Mouse (Mus musculus): Measurements from ENCODE around the gene Pibf1. TPM values are rescaled to one million over a fixed set of nuclear protein-coding genes. Genes with fewer than 3 reads are reported as not detected.

The Pibf1 gene
- polyA plus RNA-seq, 1 experiment from 2014 or later, result 19.6 TPM

DNA sequence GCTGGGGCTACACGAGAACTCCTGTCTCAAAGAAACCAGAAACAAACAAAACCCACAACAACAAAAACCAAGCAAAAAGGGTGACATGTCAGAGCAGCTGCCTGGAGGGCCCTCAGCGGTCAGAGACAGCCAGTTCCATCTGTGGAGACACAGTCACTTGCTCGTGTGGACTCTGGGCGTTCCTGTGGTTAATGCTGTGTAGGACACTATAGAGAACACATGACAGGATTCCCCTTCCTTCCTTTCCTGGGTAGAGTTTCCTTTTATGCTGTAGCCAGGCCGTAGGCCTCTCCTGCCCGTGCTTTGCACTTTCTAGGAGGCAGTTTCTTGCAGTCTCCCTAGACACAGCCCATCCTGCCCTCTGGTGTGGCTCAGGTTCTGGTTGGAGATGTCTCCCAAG is 9.5 kb downstream of the Pibf1 start:
- H3K9ac ChIP-seq (replicated peaks), result no peak overlapping the region
- H3K27me3 ChIP-seq, result no peaks in the 10 kb centered on the region
- no peak overlapping the region for H3K4me3 ChIP-seq
- no peak overlapping the region for H3K27ac ChIP-seq (replicated peaks)
- H3K4me1 ChIP-seq, result no peaks in the 10 kb centered on the region
- ATAC-seq (replicated peaks), result no peak
- 92% methylated on average over 6 of the region's 6 CpGs for WGBS
- H3K4me2 ChIP-seq (replicated peaks), result no peak overlapping the region
- peaks cover 79% of the 10 kb centered on the region for H3K36me3 ChIP-seq
- no peaks in the 10 kb centered on the region for H3K9me3 ChIP-seq

DNA sequence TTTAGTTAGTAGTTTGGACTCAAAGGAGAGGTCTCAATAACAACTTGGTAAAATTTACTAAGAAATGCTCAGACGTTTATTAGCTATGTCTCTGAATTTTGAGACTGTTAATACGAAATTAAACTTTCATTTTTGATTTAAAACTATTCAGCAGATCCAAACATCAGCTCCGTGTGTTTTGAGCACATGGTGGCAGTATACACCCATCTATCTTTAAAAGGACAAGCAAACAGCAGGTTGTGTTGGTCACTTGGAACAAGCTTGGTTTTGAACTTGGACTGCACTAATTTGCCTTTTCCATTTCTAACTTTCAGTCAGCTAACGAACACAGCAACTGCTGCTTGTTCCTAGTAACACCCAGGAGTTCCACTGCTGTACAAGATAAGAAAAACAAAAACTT is 18.4 kb downstream of the Pibf1 start:
- H3K9ac ChIP-seq (replicated peaks), result no peak overlapping the region
- H3K27me3 ChIP-seq, result no peaks in the 10 kb centered on the region
- H3K36me3 ChIP-seq, result peaks cover 27% of the 10 kb centered on the region
- no peaks in the 10 kb centered on the region for H3K4me1 ChIP-seq
- H3K27ac ChIP-seq (replicated peaks), result no peak overlapping the region
- H3K4me2 ChIP-seq (replicated peaks), result no peak overlapping the region
- no peaks in the 10 kb centered on the region for H3K9me3 ChIP-seq
- 84% methylated on average over 4 of the region's 4 CpGs for WGBS
- no peak for ATAC-seq (replicated peaks)
- H3K4me3 ChIP-seq, result no peak overlapping the region

DNA sequence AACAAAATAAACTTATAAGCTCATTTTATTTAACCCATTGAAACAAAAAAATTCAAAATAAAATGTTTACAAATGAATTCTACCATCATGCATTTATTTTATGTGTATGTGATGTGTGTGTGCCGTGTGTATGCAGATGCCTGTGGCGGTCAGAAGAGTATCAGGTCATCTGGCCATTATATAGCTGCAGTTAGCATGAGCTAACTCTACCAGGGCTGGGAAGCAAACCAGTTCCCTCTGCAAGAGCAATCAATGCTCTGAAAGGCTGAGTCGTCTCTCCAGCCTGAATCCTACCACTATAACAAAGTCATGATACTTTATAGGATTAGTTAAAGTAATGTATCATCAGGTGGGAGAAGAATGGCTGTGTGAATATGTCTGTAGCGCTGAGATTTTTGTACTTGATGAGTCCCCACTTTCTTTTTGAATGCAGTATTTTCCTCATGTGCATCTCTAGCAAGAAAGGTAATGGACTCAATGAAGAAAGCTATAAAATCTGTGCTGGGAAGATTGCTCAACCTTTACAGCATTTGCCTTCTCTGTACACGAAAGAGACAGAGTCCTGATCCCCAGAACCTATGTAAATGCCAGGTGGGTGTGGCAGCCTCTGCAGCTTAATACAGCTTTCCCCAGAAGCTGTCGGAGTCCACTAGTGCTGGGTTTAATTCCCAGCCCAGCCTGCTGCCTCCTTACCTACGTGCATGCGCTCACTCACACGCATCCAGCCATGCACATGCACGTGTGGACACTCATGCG is 22.5 kb downstream of the Pibf1 start:
- 91% methylated on average over 11 of the region's 11 CpGs for WGBS
- Histone ChIP-seq H3K4me3 (no peak overlapping the region), H3K4me2 (replicated peaks) (no peak overlapping the region), H3K27ac (replicated peaks) (no peak overlapping the region), H3K27me3 (no peaks in the 10 kb centered on the region), H3K9ac (replicated peaks) (no peak overlapping the region), H3K36me3 (peaks cover 5% of the 10 kb centered on the region), H3K9me3 (no peaks in the 10 kb centered on the region), H3K4me1 (no peaks in the 10 kb centered on the region)
- ATAC-seq (replicated peaks), result no peak

DNA sequence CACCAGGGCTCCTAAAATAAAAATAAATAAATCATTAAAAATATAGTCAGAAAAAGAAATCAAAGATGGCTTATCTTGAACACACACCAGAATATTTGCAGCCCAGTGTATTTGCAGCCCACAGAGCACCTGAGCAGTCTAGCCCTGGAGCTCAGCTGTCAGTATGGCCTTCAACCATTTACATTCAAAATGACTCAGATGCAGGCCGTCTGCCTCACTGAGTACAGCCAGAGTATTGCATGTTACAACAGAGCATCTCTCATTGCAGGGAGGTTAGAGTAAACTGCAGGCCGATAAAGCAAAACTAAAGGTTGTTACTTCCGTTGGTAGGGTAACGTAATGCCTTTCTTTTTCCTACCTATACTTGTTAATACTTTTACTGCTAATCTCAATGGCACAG is 24.9 kb downstream of the Pibf1 start:
- no peak overlapping the region for H3K27ac ChIP-seq (replicated peaks)
- H3K4me3 ChIP-seq, result no peak overlapping the region
- no peak for ATAC-seq (replicated peaks)
- no peaks in the 10 kb centered on the region; the same call in 1 of the 2 replicates for H3K36me3 ChIP-seq
- no peaks in the 10 kb centered on the region for H3K27me3 ChIP-seq
- H3K9me3 ChIP-seq, result no peaks in the 10 kb centered on the region
- no peak overlapping the region for H3K4me2 ChIP-seq (replicated peaks)
- H3K9ac ChIP-seq (replicated peaks), result no peak overlapping the region
- WGBS, result 93% methylated on average over 4 of the region's 4 CpGs
- H3K4me1 ChIP-seq, result no peaks in the 10 kb centered on the region

DNA sequence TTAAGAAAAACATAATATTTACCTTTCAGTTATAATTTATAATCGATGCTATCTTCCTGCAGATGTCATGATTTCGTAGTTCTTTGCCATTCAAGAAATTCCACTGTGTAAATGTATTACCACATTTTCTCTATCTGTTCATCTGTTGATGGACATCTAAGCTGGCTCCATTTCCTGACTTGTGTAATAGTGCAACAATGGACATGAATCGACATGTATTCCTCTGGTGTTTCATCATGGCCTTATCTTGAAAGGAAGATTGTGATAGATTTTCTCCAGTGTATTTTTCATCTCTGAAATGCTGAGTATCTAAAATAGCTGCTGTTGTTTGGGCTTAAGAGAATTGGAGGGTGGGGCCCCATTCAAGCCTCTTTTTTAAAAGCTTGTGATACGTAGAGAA is 27.5 kb downstream of the Pibf1 start:
- no peaks in the 10 kb centered on the region for H3K27me3 ChIP-seq
- no peaks in the 10 kb centered on the region for H3K36me3 ChIP-seq
- ATAC-seq (replicated peaks), result no peak
- H3K9me3 ChIP-seq, result no peaks in the 10 kb centered on the region
- H3K4me2 ChIP-seq (replicated peaks), result no peak overlapping the region
- 91% methylated on average over 4 of the region's 4 CpGs for WGBS
- H3K4me3 ChIP-seq, result no peak overlapping the region
- no peaks in the 10 kb centered on the region for H3K4me1 ChIP-seq
- H3K27ac ChIP-seq (replicated peaks), result no peak overlapping the region
- no peak overlapping the region for H3K9ac ChIP-seq (replicated peaks)

DNA sequence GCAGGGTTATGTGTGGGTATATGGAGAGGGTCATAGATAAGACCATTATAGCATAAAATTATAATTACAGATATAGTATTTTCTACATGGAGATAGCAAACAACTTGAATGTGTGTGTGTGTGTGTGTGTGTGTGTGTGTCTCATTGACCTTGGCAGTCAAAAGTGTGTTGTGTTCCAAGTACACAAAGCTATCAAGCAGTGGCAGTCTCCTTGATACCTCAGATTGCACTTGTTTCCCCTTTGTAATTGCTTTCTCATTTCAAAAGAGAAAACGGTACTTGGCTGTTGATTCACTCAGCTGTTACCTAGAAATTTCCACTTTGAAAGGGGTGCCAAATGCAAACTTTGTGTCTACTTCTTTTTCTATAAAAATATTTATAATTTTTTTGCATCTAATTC is 28.3 kb downstream of the Pibf1 start:
- WGBS, result 56% methylated on average over 1 of the region's 1 CpGs
- Histone ChIP-seq H3K27me3 (no peaks in the 10 kb centered on the region), H3K27ac (replicated peaks) (no peak overlapping the region), H3K4me3 (no peak overlapping the region), H3K9me3 (no peaks in the 10 kb centered on the region), H3K4me1 (no peaks in the 10 kb centered on the region), H3K36me3 (no peaks in the 10 kb centered on the region), H3K4me2 (replicated peaks) (no peak overlapping the region), H3K9ac (replicated peaks) (no peak overlapping the region)
- no peak for ATAC-seq (replicated peaks)

DNA sequence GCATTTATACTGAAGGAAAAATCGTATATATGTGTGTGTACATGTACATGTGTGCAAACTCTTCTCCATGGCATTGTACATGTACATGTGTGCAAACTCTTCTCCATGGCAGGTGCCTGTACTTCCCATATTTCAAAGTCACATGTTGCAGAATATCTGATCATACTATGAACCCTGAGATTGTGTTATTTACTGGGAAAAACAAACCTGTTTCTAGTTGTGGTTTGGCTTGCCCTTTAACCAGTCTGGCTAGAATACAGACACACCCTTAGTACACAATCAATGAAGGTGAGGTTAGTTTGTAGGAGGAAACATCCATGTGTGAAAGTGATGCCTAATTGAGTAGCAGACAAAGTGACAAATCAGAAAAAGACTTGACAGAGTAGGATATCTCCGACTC is 29.8 kb downstream of the Pibf1 start:
- no peaks in the 10 kb centered on the region for H3K4me1 ChIP-seq
- H3K4me3 ChIP-seq, result no peak overlapping the region
- H3K36me3 ChIP-seq, result no peaks in the 10 kb centered on the region
- H3K4me2 ChIP-seq (replicated peaks), result no peak overlapping the region
- 93% methylated on average over 2 of the region's 2 CpGs for WGBS
- H3K9ac ChIP-seq (replicated peaks), result no peak overlapping the region
- H3K27me3 ChIP-seq, result no peaks in the 10 kb centered on the region
- no peak for ATAC-seq (replicated peaks)
- no peaks in the 10 kb centered on the region for H3K9me3 ChIP-seq
- no peak overlapping the region for H3K27ac ChIP-seq (replicated peaks)

DNA sequence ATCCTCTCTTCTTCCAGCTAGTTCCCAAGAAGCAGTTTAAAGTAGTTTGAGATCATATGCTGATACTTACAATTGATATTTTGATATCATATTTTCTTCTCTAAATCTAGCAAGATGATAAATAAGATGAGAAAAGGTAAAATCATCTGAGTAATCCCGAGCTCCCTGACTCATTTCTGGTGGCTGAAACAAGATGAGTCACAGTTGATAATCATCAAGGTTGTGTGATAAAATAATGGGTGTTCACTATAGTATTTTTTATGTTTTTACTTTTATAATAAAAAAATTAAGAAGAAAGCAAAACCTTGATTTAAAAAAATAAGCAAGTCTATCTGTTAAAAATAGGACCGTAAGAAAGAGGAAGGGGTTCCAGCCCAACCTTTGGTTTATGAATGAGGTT is 34.8 kb downstream of the Pibf1 start:
- H3K27me3 ChIP-seq, result no peaks in the 10 kb centered on the region
- ATAC-seq (replicated peaks), result no peak
- H3K9ac ChIP-seq (replicated peaks), result no peak overlapping the region
- WGBS, result 97% methylated on average over 2 of the region's 2 CpGs
- no peak overlapping the region for H3K27ac ChIP-seq (replicated peaks)
- H3K4me2 ChIP-seq (replicated peaks), result no peak overlapping the region
- no peak overlapping the region for H3K4me3 ChIP-seq
- peaks cover 19% of the 10 kb centered on the region for H3K36me3 ChIP-seq
- H3K4me1 ChIP-seq, result no peaks in the 10 kb centered on the region
- no peaks in the 10 kb centered on the region for H3K9me3 ChIP-seq

DNA sequence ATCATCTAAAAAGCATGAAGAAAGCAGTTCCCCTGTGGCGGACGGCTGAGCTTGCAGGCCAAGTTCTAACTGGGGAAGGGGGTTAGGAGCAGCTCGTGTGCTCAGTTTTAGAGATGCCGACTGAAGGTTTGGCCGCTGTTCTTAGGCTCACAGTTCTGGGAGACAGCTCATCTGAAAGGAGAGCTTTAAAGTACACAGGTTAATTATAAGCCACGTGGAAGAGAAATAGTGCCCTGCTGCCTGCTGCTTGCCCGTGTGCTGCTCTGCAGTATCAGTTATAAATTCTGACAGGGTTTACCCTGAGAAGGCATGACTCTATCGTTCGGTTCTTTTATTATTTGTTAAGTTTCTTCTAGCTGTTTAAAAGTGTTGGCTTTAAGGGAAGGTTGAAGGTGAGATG is 36.5 kb downstream of the Pibf1 start:
- H3K27me3 ChIP-seq, result no peaks in the 10 kb centered on the region
- H3K4me1 ChIP-seq, result no peaks in the 10 kb centered on the region
- H3K4me2 ChIP-seq (replicated peaks), result no peak overlapping the region
- H3K4me3 ChIP-seq, result no peak overlapping the region
- WGBS, result 93% methylated on average over 9 of the region's 9 CpGs
- no peak overlapping the region for H3K9ac ChIP-seq (replicated peaks)
- no peak overlapping the region for H3K27ac ChIP-seq (replicated peaks)
- no peak for ATAC-seq (replicated peaks)
- H3K9me3 ChIP-seq, result no peaks in the 10 kb centered on the region
- H3K36me3 ChIP-seq, result peaks cover 19% of the 10 kb centered on the region

DNA sequence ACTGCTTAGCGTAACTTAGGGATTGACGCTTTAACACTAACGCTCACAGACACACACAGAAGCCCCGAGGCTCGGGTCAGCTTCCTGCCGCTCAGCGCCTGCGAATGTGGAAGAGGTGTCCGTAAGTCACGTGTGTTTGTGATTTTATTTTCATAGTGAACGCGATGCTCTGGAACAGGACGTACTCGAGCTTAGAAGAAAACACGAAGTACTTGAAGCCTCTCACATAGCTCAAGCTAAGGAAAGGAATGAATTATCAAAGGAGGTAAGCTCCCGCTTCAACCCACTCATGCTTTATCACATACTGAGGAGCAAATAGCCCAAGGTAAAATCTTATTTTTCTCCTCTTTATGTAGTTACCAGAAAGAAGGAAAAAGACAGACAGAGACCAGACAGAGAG is 37.1 kb downstream of the Pibf1 start:
- ATAC-seq (replicated peaks), result no peak
- no peak overlapping the region for H3K9ac ChIP-seq (replicated peaks)
- WGBS, result 95% methylated on average over 16 of the region's 16 CpGs

DNA sequence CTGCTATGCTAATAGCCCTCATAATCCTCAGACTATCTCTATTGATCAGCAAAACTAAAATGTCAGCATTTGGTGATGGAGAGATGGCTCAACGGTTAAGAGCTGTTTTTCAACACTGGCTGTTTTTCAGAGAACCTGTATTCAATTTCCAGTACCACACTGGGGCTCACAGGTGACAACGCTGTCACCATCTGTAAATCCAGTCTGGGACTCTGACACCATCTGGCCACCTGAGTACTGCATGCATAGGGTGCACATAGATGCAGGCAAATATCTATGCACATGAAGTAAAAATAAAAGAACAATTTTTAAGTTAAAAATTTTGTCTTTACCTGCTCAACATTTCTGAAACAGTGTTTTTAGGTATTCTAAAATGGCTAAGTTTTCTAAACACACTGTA is 40.8 kb downstream of the Pibf1 start:
- Histone ChIP-seq H3K4me3 (no peak overlapping the region), H3K4me1 (0 out of 2 replicates have a peak, but pooled peaks cover 5% of the 10 kb centered on the region), H3K9ac (replicated peaks) (no peak overlapping the region), H3K4me2 (replicated peaks) (no peak overlapping the region), H3K36me3 (peaks cover 16% of the 10 kb centered on the region), H3K27ac (replicated peaks) (no peak overlapping the region), H3K9me3 (no peaks in the 10 kb centered on the region), H3K27me3 (no peaks in the 10 kb centered on the region)
- no peak for ATAC-seq (replicated peaks)
- 86% methylated on average over 2 of the region's 2 CpGs for whole genome bisulfite sequencing

More for the DNA sequence above, 37.1 kb downstream of the Pibf1 start:
- Histone ChIP-seq H3K27ac (replicated peaks) (no peak overlapping the region), H3K9me3 (no peaks in the 10 kb centered on the region), H3K36me3 (peaks cover 19% of the 10 kb centered on the region), H3K27me3 (no peaks in the 10 kb centered on the region), H3K4me2 (replicated peaks) (no peak overlapping the region), H3K4me3 (no peak overlapping the region), H3K4me1 (no peaks in the 10 kb centered on the region)

DNA sequence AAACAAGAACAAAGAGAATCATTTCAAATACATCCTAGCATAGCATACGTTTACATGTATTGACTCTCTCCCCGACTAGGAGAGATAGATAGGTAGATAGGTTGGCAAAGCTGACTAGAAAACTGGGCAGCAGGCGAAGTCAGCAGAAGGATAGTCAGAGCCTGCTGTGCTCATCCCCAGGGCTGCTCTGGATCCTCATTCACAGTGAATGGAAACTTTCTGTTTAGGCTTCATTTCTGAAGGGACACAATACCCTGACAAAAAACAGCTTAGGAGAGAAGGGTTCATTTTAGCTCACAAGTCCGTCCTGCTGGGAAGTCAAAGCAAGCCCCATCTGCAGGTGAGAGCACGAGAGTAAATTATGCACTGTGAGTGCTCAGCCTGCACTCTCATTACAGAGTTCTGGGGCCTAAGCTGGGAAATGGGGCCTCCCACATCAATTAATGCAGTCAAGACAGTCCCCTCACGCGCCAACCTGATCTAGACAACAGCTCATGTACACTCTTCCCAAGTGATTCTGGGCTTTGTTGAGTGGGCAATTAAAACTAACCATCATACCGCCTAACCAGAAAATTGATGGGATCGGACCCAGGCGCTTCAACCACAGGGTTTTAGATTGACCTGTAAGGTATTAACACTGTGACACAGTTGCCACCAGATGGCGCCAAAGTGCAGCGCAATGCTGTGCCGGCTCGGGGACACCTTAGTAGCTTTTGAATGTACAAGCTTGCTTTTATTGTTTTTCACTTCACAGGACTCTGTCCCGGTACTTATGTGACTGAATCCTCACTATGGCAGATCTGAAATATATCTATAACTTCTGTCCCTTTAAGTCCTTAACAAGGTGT is 42.8 kb downstream of the Pibf1 start:
- Histone ChIP-seq H3K4me3 (no peak overlapping the region), H3K9me3 (no peaks in the 10 kb centered on the region), H3K27ac (replicated peaks) (no peak overlapping the region), H3K9ac (replicated peaks) (no peak overlapping the region), H3K27me3 (no peaks in the 10 kb centered on the region), H3K4me2 (replicated peaks) (no peak overlapping the region), H3K36me3 (peaks cover 7% of the 10 kb centered on the region), H3K4me1 (0 out of 2 replicates have a peak, but pooled peaks cover 5% of the 10 kb centered on the region)
- WGBS, result 12% methylated on average over 15 of the region's 15 CpGs
- peak; percentile 97 for ATAC-seq (replicated peaks)

All from forebrain, embryonic 15.5 days (tissue).